Mouse (Mus musculus): ENCODE results near the gene Ptgfrn. TPM values are rescaled to one million over a fixed set of nuclear protein-coding genes. Genes with fewer than 3 reads are reported as not detected.

Gene Ptgfrn
- polyA plus RNA-seq, 1 experiment = 4.5 TPM

GRCm38 (mm10) chr3:101068701-101069100 lies 41.4 kb downstream of the Ptgfrn start:
- 67% methylated on average over 5 of the region's 5 CpGs for WGBS
- Histone ChIP-seq H3K27ac (ENCODE audit: insufficient read depth, low read length) (no peak overlapping the region), H3K27me3 (ENCODE audit: control insufficient read depth, insufficient read depth, low read length) (no peaks in the 10 kb centered on the region), H3K4me3 (replicated peaks; ENCODE audit: insufficient read depth, low read depth, low read length) (no peak overlapping the region), H3K4me1 (ENCODE audit: control insufficient read depth, insufficient read depth, low read length) (no peaks in the 10 kb centered on the region)
- TF ChIP-seq CTCF (IDR thresholded peaks at IDR 0.05; ENCODE audit: borderline replicate concordance, insufficient read depth, low read depth, low read length) (no peak), POLR2A (IDR thresholded peaks at IDR 0.05; ENCODE audit: borderline replicate concordance, insufficient read depth, low read length) (no peak)
- DNase-seq = no peak

- TF ChIP-seq POLR2A (IDR thresholded peaks at IDR 0.05; ENCODE audit: borderline replicate concordance, insufficient read depth, low read length) (no peak), CTCF (IDR thresholded peaks at IDR 0.05; ENCODE audit: borderline replicate concordance, insufficient read depth, low read depth, low read length) (no peak)
- no peaks in the 10 kb centered on the region for H3K27me3 ChIP-seq (ENCODE audit: control insufficient read depth, insufficient read depth, low read length)
- H3K4me3 ChIP-seq (replicated peaks; ENCODE audit: insufficient read depth, low read depth, low read length) = no peak overlapping the region
- DNase-seq = no peak
- H3K4me1 ChIP-seq (ENCODE audit: control insufficient read depth, insufficient read depth, low read length) = no peaks in the 10 kb centered on the region
- WGBS = 64% methylated on average over 6 of the region's 6 CpGs
- no peak overlapping the region for H3K27ac ChIP-seq (ENCODE audit: insufficient read depth, low read length)
These were observed 43.9 kb downstream of the Ptgfrn start for GRCm38 (mm10) chr3:101066175-101066574.

DNA sequence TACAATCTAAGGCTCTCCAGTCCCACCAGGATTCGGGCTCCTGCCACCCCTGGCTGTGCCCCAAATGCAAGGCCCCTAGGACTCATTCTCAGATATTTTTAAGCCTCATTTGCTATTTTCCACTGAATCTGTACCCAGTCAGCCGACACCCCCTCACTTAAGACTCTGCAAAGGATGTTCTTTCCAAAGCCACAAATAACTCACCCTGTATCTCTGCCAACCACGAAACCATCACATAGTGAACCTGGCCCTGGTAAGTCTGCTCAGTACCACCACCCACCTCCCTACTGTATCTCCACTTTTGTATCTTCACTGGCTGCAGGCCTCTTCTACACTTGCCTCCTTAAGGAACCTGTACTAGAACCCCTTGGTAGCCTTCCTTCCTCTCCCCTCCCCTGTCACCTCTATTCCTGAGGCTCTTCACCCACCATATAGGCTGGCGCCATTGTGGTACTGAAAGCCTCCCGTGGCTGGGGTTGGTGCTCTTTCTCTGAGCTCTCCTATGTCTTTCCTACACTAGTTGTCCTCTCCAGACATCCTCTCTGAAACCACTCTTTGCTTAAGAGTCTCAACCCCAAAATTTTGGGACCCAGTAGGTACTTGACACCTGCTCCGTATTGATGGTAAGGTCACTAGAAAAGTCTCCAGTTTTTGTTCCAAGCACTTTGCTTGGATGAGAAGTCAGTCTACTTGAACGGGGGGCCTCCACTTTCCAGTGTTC lies 48.1 kb downstream of the Ptgfrn start:
- TF ChIP-seq CTCF (IDR thresholded peaks at IDR 0.05; ENCODE audit: borderline replicate concordance, insufficient read depth, low read depth, low read length) (no peak), POLR2A (IDR thresholded peaks at IDR 0.05; ENCODE audit: borderline replicate concordance, insufficient read depth, low read length) (no peak)
- Histone ChIP-seq H3K27me3 (ENCODE audit: control insufficient read depth, insufficient read depth, low read length) (no peaks in the 10 kb centered on the region), H3K4me1 (ENCODE audit: control insufficient read depth, insufficient read depth, low read length) (no peaks in the 10 kb centered on the region), H3K27ac (ENCODE audit: insufficient read depth, low read length) (no peak overlapping the region), H3K4me3 (replicated peaks; ENCODE audit: insufficient read depth, low read depth, low read length) (no peak overlapping the region)
- WGBS = 88% methylated on average over 7 of the region's 7 CpGs
- DNase-seq = no peak

GRCm38 (mm10) chr3:101059214-101059613 lies 50.9 kb downstream of the Ptgfrn start:
- no peak for DNase-seq
- TF ChIP-seq CTCF (IDR thresholded peaks at IDR 0.05; ENCODE audit: borderline replicate concordance, insufficient read depth, low read depth, low read length) (no peak), POLR2A (IDR thresholded peaks at IDR 0.05; ENCODE audit: borderline replicate concordance, insufficient read depth, low read length) (no peak)
- 78% methylated on average over 4 of the region's 4 CpGs for WGBS
- H3K4me3 ChIP-seq (replicated peaks; ENCODE audit: insufficient read depth, low read depth, low read length) = no peak overlapping the region
- H3K27ac ChIP-seq (ENCODE audit: insufficient read depth, low read length) = no peak overlapping the region
- no peaks in the 10 kb centered on the region; the same call in 1 of the 2 replicates for H3K4me1 ChIP-seq (ENCODE audit: control insufficient read depth, insufficient read depth, low read length)
- no peaks in the 10 kb centered on the region for H3K27me3 ChIP-seq (ENCODE audit: control insufficient read depth, insufficient read depth, low read length)

GRCm38 (mm10) chr3:101058203-101058602 lies 51.9 kb downstream of the Ptgfrn start:
- Histone ChIP-seq H3K4me1 (ENCODE audit: control insufficient read depth, insufficient read depth, low read length) (no peaks in the 10 kb centered on the region; the same call in 1 of the 2 replicates), H3K4me3 (replicated peaks; ENCODE audit: insufficient read depth, low read depth, low read length) (no peak overlapping the region), H3K27me3 (ENCODE audit: control insufficient read depth, insufficient read depth, low read length) (no peaks in the 10 kb centered on the region), H3K27ac (ENCODE audit: insufficient read depth, low read length) (no peak overlapping the region)
- TF ChIP-seq CTCF (IDR thresholded peaks at IDR 0.05; ENCODE audit: borderline replicate concordance, insufficient read depth, low read depth, low read length) = no peak
- TF ChIP-seq POLR2A (IDR thresholded peaks at IDR 0.05; ENCODE audit: borderline replicate concordance, insufficient read depth, low read length) = no peak
- no peak for DNase-seq
- WGBS = 97% methylated on average over 2 of the region's 2 CpGs

- no peak for DNase-seq
- Histone ChIP-seq H3K27ac (ENCODE audit: insufficient read depth, low read length) (no peak overlapping the region), H3K4me1 (ENCODE audit: control insufficient read depth, insufficient read depth, low read length) (no peaks in the 10 kb centered on the region; the same call in 1 of the 2 replicates), H3K4me3 (replicated peaks; ENCODE audit: insufficient read depth, low read depth, low read length) (no peak overlapping the region), H3K27me3 (ENCODE audit: control insufficient read depth, insufficient read depth, low read length) (no peaks in the 10 kb centered on the region)
- WGBS = 88% methylated on average over 8 of the region's 8 CpGs
- TF ChIP-seq CTCF (IDR thresholded peaks at IDR 0.05; ENCODE audit: borderline replicate concordance, insufficient read depth, low read depth, low read length) (no peak), POLR2A (IDR thresholded peaks at IDR 0.05; ENCODE audit: borderline replicate concordance, insufficient read depth, low read length) (no peak)
These were observed 54.9 kb downstream of the Ptgfrn start for GRCm38 (mm10) chr3:101055216-101055615.

GRCm38 (mm10) chr3:101051601-101052000 lies 58.5 kb downstream of the Ptgfrn start:
- WGBS = 77% methylated on average over 4 of the region's 4 CpGs
- no peak overlapping the region for H3K4me3 ChIP-seq (replicated peaks; ENCODE audit: insufficient read depth, low read depth, low read length)
- H3K4me1 ChIP-seq (ENCODE audit: control insufficient read depth, insufficient read depth, low read length) = no peaks in the 10 kb centered on the region; the same call in 1 of the 2 replicates
- TF ChIP-seq CTCF (IDR thresholded peaks at IDR 0.05; ENCODE audit: borderline replicate concordance, insufficient read depth, low read depth, low read length) (no peak), POLR2A (IDR thresholded peaks at IDR 0.05; ENCODE audit: borderline replicate concordance, insufficient read depth, low read length) (no peak)
- H3K27ac ChIP-seq (ENCODE audit: insufficient read depth, low read length) = no peak overlapping the region
- H3K27me3 ChIP-seq (ENCODE audit: control insufficient read depth, insufficient read depth, low read length) = no peaks in the 10 kb centered on the region
- DNase-seq = no peak

DNA sequence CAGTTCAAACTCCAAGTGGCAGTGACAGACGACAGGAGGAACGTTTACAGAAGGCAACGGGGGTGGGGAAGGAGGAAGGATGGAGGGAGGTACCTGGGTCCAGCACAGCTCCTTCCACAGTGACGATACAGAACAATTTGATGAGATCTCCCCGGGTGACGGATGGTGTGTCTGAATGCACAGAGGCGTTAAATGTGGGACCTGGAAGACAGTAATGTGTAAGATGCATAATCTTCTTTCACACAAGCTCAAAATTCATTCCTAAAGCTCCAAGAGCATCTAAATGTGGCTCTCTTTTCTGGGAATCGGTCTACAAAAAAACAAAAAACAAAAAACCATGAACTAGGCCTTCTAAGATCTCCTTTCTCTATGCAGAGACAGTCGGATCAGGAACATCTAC lies 60.1 kb downstream of the Ptgfrn start:
- Histone ChIP-seq H3K4me1 (ENCODE audit: control insufficient read depth, insufficient read depth, low read length) (no peaks in the 10 kb centered on the region; the same call in 1 of the 2 replicates), H3K27me3 (ENCODE audit: control insufficient read depth, insufficient read depth, low read length) (no peaks in the 10 kb centered on the region), H3K4me3 (replicated peaks; ENCODE audit: insufficient read depth, low read depth, low read length) (no peak overlapping the region), H3K27ac (ENCODE audit: insufficient read depth, low read length) (no peak overlapping the region)
- TF ChIP-seq CTCF (IDR thresholded peaks at IDR 0.05; ENCODE audit: borderline replicate concordance, insufficient read depth, low read depth, low read length) = no peak
- TF ChIP-seq POLR2A (IDR thresholded peaks at IDR 0.05; ENCODE audit: borderline replicate concordance, insufficient read depth, low read length) = no peak
- no peak for DNase-seq
- WGBS = 84% methylated on average over 9 of the region's 9 CpGs

Measured in cerebellum, adult 2 months (tissue).